Mouse (Mus musculus) kidney, postnatal 36 days (tissue): ENCODE data around the gene Tunar.

Source experiments
- DNase-seq, 2 experiments: peaks; one replicate each; pipeline ENCODE4 v3.0.0; 2021 to 2022; ENCODE audit warnings: mixed read lengths in 2 of 2

Tunar gene

GRCm38 (mm10) chr12:105403742-105404141 is 70.1 kb downstream of the Tunar start:
- DNase-seq = no peak

- DNase-seq = no peak
Measured at GRCm38 (mm10) chr12:105406008-105406407, 72.3 kb downstream of the Tunar start.

DNA sequence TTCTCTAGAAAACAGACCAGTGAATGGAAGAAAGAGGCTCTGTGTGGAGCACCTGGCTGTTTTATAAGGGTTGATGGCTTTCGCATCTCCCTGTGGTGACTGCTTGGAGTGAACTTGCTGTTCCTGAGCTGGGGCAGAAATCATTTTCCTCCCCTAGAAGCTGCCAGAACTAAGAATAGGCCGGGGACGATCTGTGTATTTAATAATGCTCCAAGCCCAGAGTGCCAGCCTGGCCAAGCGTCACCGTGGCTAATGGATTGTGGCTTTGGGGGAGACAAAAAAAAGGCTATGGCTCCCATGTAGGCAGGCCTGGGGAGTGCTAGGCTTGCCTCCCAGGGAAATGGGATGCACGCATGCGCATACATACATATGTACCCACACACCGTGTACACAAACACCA is 80.2 kb downstream of the Tunar start:
- no peak for DNase-seq

DNA sequence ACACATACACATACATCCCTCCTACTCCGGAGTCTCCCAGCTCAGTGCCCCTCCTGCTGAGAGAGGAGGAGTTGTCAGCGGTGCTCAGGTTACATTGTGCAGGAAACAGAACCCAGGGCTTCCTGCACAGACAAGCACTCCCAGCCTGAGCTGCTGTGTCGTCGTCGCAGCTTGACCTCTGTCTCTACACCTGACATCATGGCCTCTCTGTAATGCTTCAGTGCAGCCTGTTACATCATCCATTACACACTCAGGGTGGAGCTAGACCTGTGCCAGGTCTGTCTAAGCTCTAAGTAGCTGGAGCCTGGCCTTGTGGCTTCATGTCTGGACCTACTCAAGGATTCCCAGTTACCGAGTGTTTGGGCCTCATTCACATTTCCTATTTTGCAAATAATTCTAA is 86.8 kb downstream of the Tunar start:
- DNase-seq = no peak

DNA sequence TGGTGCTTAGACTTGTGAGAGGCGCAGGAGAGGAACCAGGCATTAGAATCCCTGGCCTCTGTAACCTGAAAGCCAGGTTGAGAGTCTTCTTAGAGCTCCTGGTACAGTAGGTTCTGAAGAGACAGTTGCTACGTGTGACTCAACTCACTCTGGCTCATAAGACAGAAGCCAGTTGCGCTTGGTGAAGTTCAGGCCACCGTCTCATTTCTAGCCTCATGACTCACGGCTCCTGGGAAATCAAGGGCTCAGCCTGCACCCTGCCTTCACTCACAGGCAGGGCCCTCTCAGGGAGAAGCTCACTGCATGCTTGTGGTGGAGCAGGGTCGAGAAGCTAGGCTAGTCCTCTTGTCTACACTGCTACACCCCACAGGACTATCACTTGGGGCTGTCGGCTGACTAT is 92.9 kb downstream of the Tunar start:
- no peak for DNase-seq

DNA sequence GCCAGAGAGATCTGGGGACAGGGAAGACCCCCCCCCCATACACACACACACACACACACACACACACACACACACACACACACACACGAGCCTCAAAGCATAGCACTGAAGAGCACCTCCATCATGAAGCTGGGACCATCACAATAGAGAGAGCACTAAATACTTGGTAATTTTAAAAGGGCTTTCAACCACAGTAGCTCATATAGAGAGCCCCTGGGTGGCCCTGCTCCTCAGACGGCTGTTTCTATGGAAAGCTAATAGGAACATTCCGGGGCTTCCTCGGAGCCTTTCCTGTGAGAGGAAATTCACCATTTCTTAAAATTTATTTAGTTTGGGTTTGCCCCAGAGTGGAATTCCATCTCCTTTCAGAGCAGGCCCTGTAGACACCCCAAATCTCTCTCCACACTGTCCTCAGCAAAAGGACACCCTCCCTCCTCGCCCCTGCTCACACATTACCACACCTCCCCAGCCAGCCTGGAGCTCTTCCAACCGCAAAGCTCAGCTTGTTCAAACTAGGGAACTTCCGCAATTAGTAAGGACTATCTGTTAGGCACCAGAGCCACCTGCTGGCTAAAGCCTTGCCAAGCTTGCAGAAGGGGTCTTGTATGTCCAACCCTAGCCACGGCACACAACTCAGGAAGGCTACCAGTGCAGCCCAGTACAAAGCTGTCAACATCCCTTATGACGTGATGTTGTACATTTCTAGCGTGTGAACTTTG is 93.5 kb downstream of the Tunar start:
- peak; percentile 79 to 85 for DNase-seq

- peak in 1 of 2 experiments; percentile 31 for DNase-seq
Measured at GRCm38 (mm10) chr12:105431872-105432271, 98.2 kb downstream of the Tunar start.

- DNase-seq = no peak
Measured at GRCm38 (mm10) chr12:105432807-105433206, 99.1 kb downstream of the Tunar start.
